ENCODE assay signal across 8 mouse cellular contexts in the genomic region with DNA sequence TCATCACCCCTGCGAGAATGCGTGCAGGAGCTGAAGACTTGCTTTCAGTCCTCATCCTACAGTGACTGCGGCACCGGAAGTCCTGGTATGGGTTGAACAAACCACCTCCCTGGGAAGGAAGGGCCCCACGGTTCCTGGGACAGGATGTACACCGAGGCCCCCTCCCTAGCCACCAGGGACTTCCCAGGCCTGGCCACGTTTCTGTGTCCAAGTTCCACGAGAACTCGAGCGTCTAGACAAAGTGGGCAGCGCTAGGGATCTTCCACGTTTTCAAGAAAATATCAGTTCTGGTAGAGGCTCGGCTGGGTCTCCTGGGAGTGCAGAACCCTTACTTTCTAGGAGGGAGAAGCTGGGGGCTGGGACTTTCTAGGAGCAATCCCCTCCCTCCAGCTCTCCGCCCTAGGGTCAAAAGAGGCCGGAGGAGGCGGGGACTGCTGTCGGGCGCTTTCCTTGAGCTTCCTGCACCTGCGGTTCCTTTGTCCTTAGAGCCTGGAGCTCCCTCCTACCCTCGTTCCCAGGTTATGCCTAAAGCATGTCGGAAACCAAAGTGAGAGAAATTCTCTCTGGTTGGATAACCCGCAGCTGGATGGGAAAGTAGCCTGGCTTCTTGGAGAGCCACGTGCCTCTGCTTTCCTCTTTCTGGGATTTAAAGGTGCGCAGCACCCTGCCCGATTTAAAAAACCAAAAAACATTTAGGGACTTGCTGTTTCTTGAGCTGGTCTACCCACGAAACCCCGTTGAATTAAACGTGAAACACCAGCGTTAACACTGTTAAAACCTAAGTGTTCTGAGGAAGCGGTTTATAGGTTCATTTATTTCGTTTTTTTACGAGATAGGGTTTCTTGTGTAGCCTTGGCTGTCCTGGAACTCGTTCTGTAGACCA. TPM values are rescaled to one million over a fixed set of nuclear protein-coding genes. Genes with fewer than 3 reads are reported as not detected.
DNase-seq lines count a peak whose midpoint lies in the region; ATAC-seq and TF ChIP-seq lines count a peak whose summit lies in the region.

No protein-coding gene starts in this region.

- under 1% methylated on average over 33 of the region's 33 CpGs for WGBS in limb, embryonic 12.5 days
- 4% methylated on average over 33 of the region's 33 CpGs for whole genome bisulfite sequencing in midbrain, embryonic 14.5 days
- WGBS in stomach, embryonic 16.5 days: 3% methylated on average over 33 of the region's 33 CpGs

- H3K4me3 ChIP-seq in embryonic fibroblast, embryonic 13.5 days (ENCODE audit: insufficient read depth, low read length): peak overlapping the region; percentile 69
- H3K4me3 ChIP-seq in limb, embryonic 12.5 days (replicated peaks): peak overlapping the region; percentile 97
- H3K4me3 ChIP-seq in midbrain, embryonic 14.5 days (replicated peaks; ENCODE audit: low read depth, low read length): peak overlapping the region; percentile 59
- peak overlapping the region; percentile 81 for H3K4me3 ChIP-seq in stomach, embryonic 16.5 days (replicated peaks; ENCODE audit: low read length)

- peak overlapping the region; percentile 96 for H3K9ac ChIP-seq in limb, embryonic 12.5 days (replicated peaks)
- peak overlapping the region; percentile 21; the same call in 1 of the 2 replicates for H3K9ac ChIP-seq in midbrain, embryonic 14.5 days (replicated peaks; ENCODE audit: low read length)
- peak overlapping the region; percentile 94 for H3K9ac ChIP-seq in stomach, embryonic 16.5 days (ENCODE audit: low read length)

- peak overlapping the region; percentile 89 for H3K4me2 ChIP-seq in limb, embryonic 12.5 days
- H3K4me2 ChIP-seq in midbrain, embryonic 14.5 days (ENCODE audit: low read length): peak overlapping the region; percentile 91
- peak overlapping the region; percentile 78 for H3K4me2 ChIP-seq in stomach, embryonic 16.5 days (ENCODE audit: low read depth, low read length)

- no peak for TF ChIP-seq CTCF in embryonic fibroblast, embryonic 13.5 days (IDR thresholded peaks at IDR 0.05; ENCODE audit: borderline replicate concordance, insufficient read depth, low read length)

- no peaks in the 10 kb centered on the region for H3K27me3 ChIP-seq in limb, embryonic 12.5 days
- H3K27me3 ChIP-seq in midbrain, embryonic 14.5 days (ENCODE audit: control insufficient read depth, insufficient read depth, low read length): no peaks in the 10 kb centered on the region
- H3K27me3 ChIP-seq in stomach, embryonic 16.5 days (ENCODE audit: control insufficient read depth, insufficient read depth, low read length): no peaks in the 10 kb centered on the region

- peak overlapping the region; percentile 85 for H3K27ac ChIP-seq in embryonic fibroblast, embryonic 13.5 days (ENCODE audit: insufficient read depth, low read length)
- peak overlapping the region; percentile 97 for H3K27ac ChIP-seq in limb, embryonic 12.5 days
- H3K27ac ChIP-seq in midbrain, embryonic 14.5 days (replicated peaks; ENCODE audit: low read depth, low read length): peak overlapping the region; percentile 41; the same call in 1 of the 2 replicates
- peak overlapping the region; percentile 99 for H3K27ac ChIP-seq in stomach, embryonic 16.5 days (ENCODE audit: low read length)

- no peaks in the 10 kb centered on the region for H3K36me3 ChIP-seq in limb, embryonic 12.5 days
- no peaks in the 10 kb centered on the region for H3K36me3 ChIP-seq in midbrain, embryonic 14.5 days (ENCODE audit: control insufficient read depth, insufficient read depth, low read length)
- H3K36me3 ChIP-seq in stomach, embryonic 16.5 days (ENCODE audit: control insufficient read depth, insufficient read depth, low read length): no peaks in the 10 kb centered on the region

- TF ChIP-seq POLR2A in embryonic fibroblast, embryonic 13.5 days (IDR thresholded peaks at IDR 0.05; ENCODE audit: low read depth, low read length): peak; percentile 69

- no peaks in the 10 kb centered on the region for H3K9me3 ChIP-seq in limb, embryonic 12.5 days
- no peaks in the 10 kb centered on the region for H3K9me3 ChIP-seq in midbrain, embryonic 14.5 days (ENCODE audit: control insufficient read depth, low read length)
- H3K9me3 ChIP-seq in stomach, embryonic 16.5 days (replicated peaks; ENCODE audit: control insufficient read depth, low read length): no peaks in the 10 kb centered on the region

- ATAC-seq in limb, embryonic 12.5 days (ENCODE audit: insufficient number of reproducible peaks, insufficient read depth, low FRiP score, low TSS enrichment, low read depth): no peak
- ATAC-seq in midbrain, embryonic 14.5 days (ENCODE audit: low FRiP score, low TSS enrichment): no peak
- no peak for ATAC-seq in stomach, embryonic 16.5 days (ENCODE audit: insufficient read depth, low FRiP score)

- peak; percentile 17 for DNase-seq in left cerebral cortex, postnatal 4 days
- DNase-seq in left cerebral cortex, adult 9 months (ENCODE audit: low spot score in 2 of 2): no peak
- peak; percentile 72 to 79 for DNase-seq in heart, postnatal 36 days
- peak; percentile 49 for DNase-seq in midbrain, embryonic 14.5 days
- no peak for DNase-seq in cerebellum, postnatal 14 days

- intact Hi-C loops in left cerebral cortex, postnatal 4 days (cut with DNase I): no loop called here
- intact Hi-C loops in heart, postnatal 36 days (cut with DNase I): loop anchor here (5.0 kb wide), 2 partner anchors 317 to 458 kb away; a partner anchor contains a TSS

- peaks cover 3% of the 10 kb centered on the region; the same call in 1 of the 2 replicates for H3K4me1 ChIP-seq in embryonic fibroblast, embryonic 13.5 days (ENCODE audit: control insufficient read depth, insufficient read depth, low read length)
- H3K4me1 ChIP-seq in limb, embryonic 12.5 days (replicated peaks): peaks cover 60% of the 10 kb centered on the region
- peaks cover 41% of the 10 kb centered on the region for H3K4me1 ChIP-seq in midbrain, embryonic 14.5 days (ENCODE audit: control insufficient read depth, insufficient read depth, low read length)
- peaks cover 42% of the 10 kb centered on the region for H3K4me1 ChIP-seq in stomach, embryonic 16.5 days (ENCODE audit: control insufficient read depth, insufficient read depth, low read length)

RNA-seq across cellular contexts. Expression of a gene that starts 2.5 kb away (rescaled TPM):
- 10 to 100 TPM; 10.2 to 10.7 TPM for total RNA-seq in left cerebral cortex, postnatal 4 days (2021)
- 38.2 and 38.6 TPM in 2 replicates for polyA plus RNA-seq in embryonic fibroblast, embryonic 13.5 days (2011; ENCODE audit: insufficient read length, low read depth, missing spikeins)
- 10 to 100 TPM; 12.6 to 16.5 TPM for total RNA-seq in heart, postnatal 36 days (2021)
- polyA plus RNA-seq in limb, embryonic 12.5 days (2016; fragmentation: Nextera tagmentation; extraction: Ambion mirVana): 134 and 144 TPM in 2 replicates
- polyA plus RNA-seq in midbrain, embryonic 14.5 days (2014; fragmentation: Nextera tagmentation; extraction: Ambion mirVana): 15.5 and 16.0 TPM in 2 replicates
- polyA plus RNA-seq in stomach, embryonic 16.5 days (2015; fragmentation: Nextera tagmentation; extraction: Ambion mirVana): 62.4 and 69.5 TPM in 2 replicates

RNA-seq across cellular contexts. Expression of a gene that starts 25.9 kb away (rescaled TPM):
- 100 to 1,000 TPM; 110 to 112 TPM for total RNA-seq in left cerebral cortex, postnatal 4 days (2021)
- 80.2 and 86.7 TPM in 2 replicates for polyA plus RNA-seq in embryonic fibroblast, embryonic 13.5 days (2011; ENCODE audit: insufficient read length, low read depth, missing spikeins)
- total RNA-seq in heart, postnatal 36 days (2021): 10 to 100 TPM; 36.1 to 39.2 TPM
- 63.4 and 66.9 TPM in 2 replicates for polyA plus RNA-seq in limb, embryonic 12.5 days (2016; fragmentation: Nextera tagmentation; extraction: Ambion mirVana)
- polyA plus RNA-seq in midbrain, embryonic 14.5 days (2014; fragmentation: Nextera tagmentation; extraction: Ambion mirVana): 56.9 and 59.6 TPM in 2 replicates
- polyA plus RNA-seq in stomach, embryonic 16.5 days (2015; fragmentation: Nextera tagmentation; extraction: Ambion mirVana): 53.7 and 54.1 TPM in 2 replicates

RNA-seq across cellular contexts. Expression of a gene that starts 27.5 kb away (rescaled TPM):
- 10 to 100 TPM; 68.4 to 72.1 TPM for total RNA-seq in left cerebral cortex, postnatal 4 days (2021)
- 47.2 and 54.9 TPM in 2 replicates for polyA plus RNA-seq in embryonic fibroblast, embryonic 13.5 days (2011; ENCODE audit: insufficient read length, low read depth, missing spikeins)
- total RNA-seq in heart, postnatal 36 days (2021): 10 to 100 TPM; 27.3 to 30.1 TPM
- polyA plus RNA-seq in limb, embryonic 12.5 days (2016; fragmentation: Nextera tagmentation; extraction: Ambion mirVana): 16.9 and 21.4 TPM in 2 replicates
- 19.1 and 20.2 TPM in 2 replicates for polyA plus RNA-seq in midbrain, embryonic 14.5 days (2014; fragmentation: Nextera tagmentation; extraction: Ambion mirVana)
- 14.4 and 14.5 TPM in 2 replicates for polyA plus RNA-seq in stomach, embryonic 16.5 days (2015; fragmentation: Nextera tagmentation; extraction: Ambion mirVana)

RNA-seq across cellular contexts. Expression of a gene that starts 41.1 kb away (rescaled TPM):
- 1 to 10 TPM; 3.0 to 3.3 TPM for total RNA-seq in left cerebral cortex, postnatal 4 days (2021)
- polyA plus RNA-seq in embryonic fibroblast, embryonic 13.5 days (2011; ENCODE audit: insufficient read length, low read depth, missing spikeins): not detected in 2 replicates
- total RNA-seq in heart, postnatal 36 days (2021): 1 to 10 TPM; 5.4 to 5.7 TPM
- polyA plus RNA-seq in limb, embryonic 12.5 days (2016; fragmentation: Nextera tagmentation; extraction: Ambion mirVana): 3.7 and 4.7 TPM in 2 replicates
- 1.5 and 3.8 TPM in 2 replicates for polyA plus RNA-seq in midbrain, embryonic 14.5 days (2014; fragmentation: Nextera tagmentation; extraction: Ambion mirVana)
- polyA plus RNA-seq in stomach, embryonic 16.5 days (2015; fragmentation: Nextera tagmentation; extraction: Ambion mirVana): 6.0 and 8.3 TPM in 2 replicates

Comparison
In these comparisons a context has a peak if more than half of its experiments do, and no peak if none do; other contexts are left out.
1. DNase-seq: peak in left cerebral cortex, postnatal 4 days (single experiment), heart, postnatal 36 days (2 of 2) and midbrain, embryonic 14.5 days (single experiment); none in left cerebral cortex, adult 9 months (0 of 2) and cerebellum, postnatal 14 days (0 of 2).
2. H3K27ac ChIP-seq: peak in every context shown above with its lines; median percentile 99 in stomach, embryonic 16.5 days; 97 in limb, embryonic 12.5 days; 85 in embryonic fibroblast, embryonic 13.5 days; 41 in midbrain, embryonic 14.5 days.
3. H3K9ac ChIP-seq: peak in every context shown above with its lines; median percentile 96 in limb, embryonic 12.5 days; 94 in stomach, embryonic 16.5 days; 21 in midbrain, embryonic 14.5 days.
4. Peak in every context shown above with its lines, with median percentiles within 50 percentile points of each other: H3K4me3 ChIP-seq and H3K4me2 ChIP-seq.